Mouse (Mus musculus) megakaryocyte, embryonic 14.5 days (primary cell): ENCODE data around the gene Pex11a.

Source experiments
- FLI1 ChIP-seq: IDR thresholded peaks from 2 replicates; pipeline ENCODE4 v1.6.1; 2012; ENCODE audit warnings: low read length, inconsistent platforms, mixed read lengths
- GATA1 ChIP-seq: IDR thresholded peaks from 3 replicates; pipeline ENCODE4 v1.6.1; 2012; ENCODE audit warnings: mixed read lengths, low read length, inconsistent platforms, borderline replicate concordance

DNA sequence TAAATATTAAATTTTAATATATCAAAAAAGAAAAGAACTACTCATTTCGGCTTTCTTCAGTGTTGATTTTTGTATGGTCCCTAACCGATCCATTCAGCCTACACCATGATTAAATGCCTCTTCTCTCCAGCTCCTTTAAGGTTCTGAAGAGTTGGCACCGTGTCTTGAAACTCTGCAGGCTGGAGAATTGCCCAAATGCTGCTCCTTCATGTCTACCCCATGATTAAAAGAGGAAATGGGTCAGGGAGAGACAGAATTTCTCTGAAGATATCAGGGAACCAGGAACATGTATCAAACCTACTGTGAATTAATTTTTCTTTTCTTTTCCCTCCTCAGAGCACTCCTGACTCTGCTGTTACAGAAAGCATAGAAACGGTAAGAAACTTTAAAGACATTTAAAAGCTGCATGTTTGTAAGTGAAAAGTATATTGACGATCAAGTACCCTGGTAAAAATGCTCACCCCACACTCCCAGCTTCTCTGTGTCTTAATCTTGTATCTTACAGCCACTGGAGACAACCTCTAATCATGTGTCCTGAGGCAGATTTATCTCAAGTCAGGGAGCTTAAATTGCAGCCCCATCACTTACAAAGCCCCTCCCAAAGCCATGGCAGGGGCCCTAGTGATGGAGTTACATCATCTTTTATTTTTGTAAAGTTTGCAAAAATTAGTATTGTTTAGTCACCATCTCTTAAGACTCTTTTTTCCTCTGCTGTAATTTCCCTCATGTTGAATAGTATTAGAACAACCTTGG, 18.4 kb upstream of the Pex11a start:
- TF ChIP-seq GATA1 (no peak), FLI1 (no peak)
